Mouse (Mus musculus) hindbrain, embryonic 16.5 days (tissue): ENCODE measurements around the gene Hmx1. TPM values are rescaled to one million over a fixed set of nuclear protein-coding genes. Genes with fewer than 3 reads are reported as not detected.

Experiments used
- ATAC-seq: fragments of 200-750 bp; cut with Nextera tagmentation; 2 replicates; pipeline ENCODE4 v1.8.0; 2017; ENCODE audit warnings: moderate TSS enrichment, moderate library complexity
- H3K27ac ChIP-seq: fragments of 300-500 bp; sonication (generic); 2 replicates; pipeline ENCODE4 v1.5.1; 2014; ENCODE audit warnings: low read depth, mild to moderate bottlenecking, control low read depth, low read length, moderate library complexity
- H3K27me3 ChIP-seq: fragments of 300-500 bp; sonication (generic); replicated peaks from 2 replicates; pipeline ENCODE4 v1.6.1; 2014; ENCODE audit warnings: low read length; ENCODE audit not compliant: control insufficient read depth, insufficient read depth
- H3K36me3 ChIP-seq: fragments of 300-500 bp; sonication (generic); 2 replicates; pipeline ENCODE4 v1.6.1; 2014; ENCODE audit warnings: mild to moderate bottlenecking, low read length, moderate library complexity, mixed read lengths; ENCODE audit not compliant: control insufficient read depth, insufficient read depth
- H3K4me1 ChIP-seq: fragments of 300-500 bp; sonication (generic); 2 replicates; pipeline ENCODE4 v1.6.1; 2014; ENCODE audit warnings: low read depth, low read length; ENCODE audit not compliant: control insufficient read depth, insufficient read depth
- H3K4me2 ChIP-seq: fragments of 300-500 bp; sonication (generic); 2 replicates; pipeline ENCODE4 v1.6.1; 2014; ENCODE audit warnings: mild to moderate bottlenecking, low read length, control low read depth, moderate library complexity
- H3K4me3 ChIP-seq: fragments of 300-500 bp; sonication (generic); 2 replicates; pipeline ENCODE4 v1.5.1; 2014; ENCODE audit warnings: mild to moderate bottlenecking, low read length, control low read depth, moderate library complexity
- H3K9ac ChIP-seq: fragments of 300-500 bp; sonication (generic); 2 replicates; pipeline ENCODE4 v1.6.1; 2014; ENCODE audit warnings: low read depth, mild to moderate bottlenecking, control low read depth, low read length, moderate library complexity
- H3K9me3 ChIP-seq: fragments of 300-500 bp; sonication (generic); 2 replicates; pipeline ENCODE4 v1.6.1; 2014; ENCODE audit warnings: mild to moderate bottlenecking, low read length, moderate library complexity; ENCODE audit not compliant: control insufficient read depth
- WGBS: fragments of 180-500 bp; shearing (Covaris S2); extraction: QIAGEN DNeasy Blood & Tissue Kit; methylation state at CpG from one replicate; pipeline ENCODE4 v1.1.7; 2014; 5-methylcytosine and 5-hydroxymethylcytosine counted together
- polyA plus RNA-seq: library from polyadenylated mRNA; unstranded; fragments of >200 nt; fragmentation: Nextera tagmentation; extraction: Ambion mirVana; gene quantifications from 2 replicates; pipeline ENCODE4 v1.2.1, GENCODE M21; 2015

Hmx1 gene
- polyA plus RNA-seq: 0.10 TPM in 1 of 2 replicates, not detected in the other

DNA sequence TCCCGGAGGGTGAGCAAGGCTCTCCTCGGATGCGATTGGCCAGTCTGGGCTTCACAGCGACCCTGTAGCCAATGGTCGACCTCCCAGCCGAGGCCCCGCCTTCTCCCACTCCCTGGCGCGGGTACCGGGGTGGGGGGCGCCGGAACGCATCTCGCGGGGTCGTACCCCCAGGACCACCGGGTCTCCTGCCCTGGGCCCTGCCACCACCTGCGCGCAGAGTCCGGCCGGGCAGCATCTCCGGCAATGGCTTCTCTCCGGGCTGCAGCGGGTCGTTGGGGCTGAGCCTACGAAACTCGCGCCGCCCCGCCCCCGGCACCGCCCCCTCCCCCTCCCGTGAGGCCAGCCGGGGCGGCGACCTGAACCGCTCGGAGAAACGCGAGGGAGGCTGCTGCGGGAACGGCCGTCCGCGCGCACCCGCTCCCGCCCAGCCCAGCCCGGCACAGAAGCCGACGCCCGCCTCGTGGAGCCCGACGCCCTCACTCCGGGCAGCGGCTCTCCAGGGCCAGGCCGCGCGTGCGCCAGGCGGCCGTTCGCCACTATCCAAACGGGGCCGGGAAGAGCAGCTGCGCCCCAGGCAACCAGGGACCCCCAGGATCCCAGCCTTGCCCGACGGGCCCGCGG is at the start of gene Hmx1:
Gene Hmx1 (plus strand): TSS at position 618 of the 621 bp plus-strand sequence.
- Histone ChIP-seq H3K9ac (peak within 1 kb of the TSS; percentile 32; the same call in 1 of the 2 replicates), H3K4me2 (peak within 1 kb of the TSS; percentile 55), H3K36me3 (no peaks in the 10 kb centered on the region), H3K27ac (no peak within 1 kb of the TSS), H3K9me3 (no peaks in the 10 kb centered on the region; the same call in 1 of the 2 replicates), H3K4me1 (peaks cover 18% of the 10 kb centered on the region), H3K27me3 (peaks cover 96% of the 10 kb centered on the region), H3K4me3 (peak within 1 kb of the TSS; percentile 46)
- peak; percentile 85 for ATAC-seq
- WGBS: under 1% methylated on average over 50 of the region's 71 CpGs

DNA sequence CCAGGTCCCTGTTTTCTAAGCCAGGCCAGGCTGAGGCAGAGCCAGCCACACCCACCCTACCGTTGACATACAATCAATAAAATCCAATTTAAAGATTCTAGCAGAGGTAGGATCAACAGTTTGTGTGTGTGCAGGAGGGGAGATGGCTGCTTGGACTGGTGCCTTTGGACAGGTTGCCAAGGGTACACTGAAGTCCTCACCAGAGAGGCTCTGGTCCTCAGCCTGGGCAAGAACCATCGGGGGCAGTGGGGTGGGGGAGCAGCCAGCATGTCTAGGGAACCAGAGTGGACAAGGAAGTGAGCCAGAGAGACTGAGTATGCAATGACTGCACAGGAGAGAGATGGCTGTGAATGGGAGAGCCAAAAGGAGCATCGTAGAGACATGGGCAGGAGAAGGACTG is 43.8 kb upstream of the Hmx1 start:
- Histone ChIP-seq H3K4me2 (no peak overlapping the region), H3K9me3 (no peaks in the 10 kb centered on the region), H3K9ac (no peak overlapping the region), H3K4me3 (no peak overlapping the region), H3K27ac (no peak overlapping the region), H3K4me1 (no peaks in the 10 kb centered on the region), H3K27me3 (0 out of 2 replicates have a peak, but pooled peaks cover 2% of the 10 kb centered on the region), H3K36me3 (no peaks in the 10 kb centered on the region)
- no peak for ATAC-seq
- WGBS: 76% methylated on average over 3 of the region's 3 CpGs

DNA sequence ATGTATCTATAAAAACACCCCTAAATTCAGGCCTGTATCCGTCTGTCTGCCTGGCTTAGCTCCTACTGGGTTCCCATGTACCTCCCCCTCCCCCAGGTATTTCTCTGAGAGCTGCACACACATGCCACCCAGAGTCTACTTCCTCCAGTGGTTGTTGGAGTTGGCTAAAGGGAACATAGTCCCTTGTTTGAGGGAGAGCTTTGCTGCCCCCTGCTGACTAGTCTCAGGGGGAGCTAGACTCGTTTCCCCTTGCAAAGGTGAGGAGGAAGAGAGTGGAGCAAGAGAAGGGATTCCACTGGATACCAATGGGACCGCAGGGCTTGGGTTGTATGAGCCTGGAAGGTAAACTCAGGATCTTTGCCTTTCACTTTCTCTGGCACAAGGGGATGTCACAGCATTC is 40.1 kb upstream of the Hmx1 start:
- Histone ChIP-seq H3K27me3 (0 out of 2 replicates have a peak, but pooled peaks cover 2% of the 10 kb centered on the region), H3K9me3 (no peaks in the 10 kb centered on the region), H3K4me1 (no peaks in the 10 kb centered on the region), H3K27ac (no peak overlapping the region), H3K9ac (no peak overlapping the region), H3K4me2 (no peak overlapping the region), H3K36me3 (no peaks in the 10 kb centered on the region), H3K4me3 (no peak overlapping the region)
- 26% methylated on average over 3 of the region's 3 CpGs for WGBS
- peak; percentile 87 for ATAC-seq

DNA sequence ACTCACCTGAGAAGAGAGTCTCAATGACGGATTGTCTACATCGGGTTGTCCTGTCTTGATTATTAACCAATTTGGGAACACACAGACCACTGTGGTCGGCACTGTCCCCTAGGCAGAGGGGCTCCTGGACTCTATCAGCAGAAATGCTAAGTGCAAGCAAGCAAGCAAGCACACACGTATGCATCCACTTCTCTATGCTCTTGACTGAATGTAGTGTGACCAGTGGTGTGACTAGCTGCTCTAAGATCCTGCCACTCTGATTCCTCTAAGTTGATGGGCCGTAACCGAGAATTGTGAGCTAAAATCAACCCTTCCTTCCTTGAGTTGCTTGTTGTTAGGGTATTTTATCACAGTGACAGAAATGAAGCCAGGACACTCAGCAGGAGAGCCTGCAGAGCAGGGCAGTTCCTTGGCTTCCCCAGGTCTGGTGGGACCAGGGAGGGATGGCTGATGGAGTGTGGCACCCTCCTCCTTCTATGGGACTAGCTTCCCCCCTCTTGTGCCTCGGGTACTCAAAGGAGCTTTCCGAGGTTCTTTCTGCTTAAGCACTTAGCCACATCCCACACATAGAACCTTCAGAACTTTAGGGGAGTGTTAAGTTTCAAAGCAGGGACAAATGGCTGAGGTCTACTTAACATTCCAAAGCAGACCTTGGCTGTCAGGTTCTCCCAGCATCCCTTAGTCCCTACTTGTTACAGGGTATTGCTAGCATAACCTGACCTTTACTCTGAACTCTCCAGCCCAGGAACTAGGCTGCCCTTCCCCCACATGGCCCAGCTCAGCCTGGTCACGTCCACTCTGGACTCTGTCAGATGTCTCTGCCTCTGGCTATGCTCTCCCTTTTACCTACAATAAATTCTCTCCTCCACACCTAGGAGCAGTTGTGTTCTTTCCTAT is 31.1 kb upstream of the Hmx1 start:
- Histone ChIP-seq H3K9me3 (no peaks in the 10 kb centered on the region), H3K4me2 (no peak overlapping the region), H3K4me3 (no peak overlapping the region), H3K36me3 (no peaks in the 10 kb centered on the region), H3K9ac (no peak overlapping the region), H3K27ac (no peak overlapping the region), H3K4me1 (no peaks in the 10 kb centered on the region), H3K27me3 (no peaks in the 10 kb centered on the region)
- no peak for ATAC-seq
- 63% methylated on average over 9 of the region's 9 CpGs for WGBS

DNA sequence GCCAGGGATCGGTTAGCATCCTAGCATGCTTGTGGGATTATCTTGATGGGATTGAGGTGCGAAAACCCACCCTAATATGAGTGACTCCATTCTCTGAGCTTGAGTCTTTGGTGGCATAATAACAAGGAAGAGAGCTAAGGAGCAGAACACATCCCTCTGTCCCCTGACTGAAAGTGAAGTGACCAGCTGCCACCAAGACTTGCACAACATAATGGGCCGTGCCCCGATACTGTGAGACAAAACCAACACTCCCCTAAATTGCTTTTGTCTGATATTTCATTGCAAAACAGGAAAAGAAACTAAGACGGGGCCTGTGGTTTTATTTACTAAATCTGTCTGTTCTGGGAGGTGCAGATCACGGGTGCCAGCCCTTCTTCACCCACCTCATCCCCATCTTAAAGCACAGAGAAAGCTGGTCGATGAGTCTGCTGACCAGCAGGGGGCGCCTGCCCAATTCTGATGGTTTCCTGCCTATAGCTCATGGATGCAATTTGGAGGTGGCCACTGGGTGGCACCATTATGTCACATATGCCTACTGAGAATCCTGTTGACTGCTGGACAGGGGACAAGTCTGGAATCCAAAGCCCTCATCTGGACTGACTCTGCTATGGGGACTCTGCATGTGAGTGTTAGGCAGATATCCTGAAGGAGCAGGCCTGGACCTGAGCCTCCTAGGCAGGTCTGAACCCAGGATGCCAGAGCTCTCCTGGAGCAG is 27.2 kb upstream of the Hmx1 start:
- 46% methylated on average over 8 of the region's 8 CpGs for WGBS
- H3K9ac ChIP-seq: no peak overlapping the region
- H3K4me3 ChIP-seq: no peak overlapping the region
- no peaks in the 10 kb centered on the region for H3K4me1 ChIP-seq
- H3K4me2 ChIP-seq: no peak overlapping the region
- H3K9me3 ChIP-seq: no peaks in the 10 kb centered on the region
- no peaks in the 10 kb centered on the region for H3K36me3 ChIP-seq
- no peak overlapping the region for H3K27ac ChIP-seq
- no peaks in the 10 kb centered on the region for H3K27me3 ChIP-seq
- ATAC-seq: peak; percentile 83

DNA sequence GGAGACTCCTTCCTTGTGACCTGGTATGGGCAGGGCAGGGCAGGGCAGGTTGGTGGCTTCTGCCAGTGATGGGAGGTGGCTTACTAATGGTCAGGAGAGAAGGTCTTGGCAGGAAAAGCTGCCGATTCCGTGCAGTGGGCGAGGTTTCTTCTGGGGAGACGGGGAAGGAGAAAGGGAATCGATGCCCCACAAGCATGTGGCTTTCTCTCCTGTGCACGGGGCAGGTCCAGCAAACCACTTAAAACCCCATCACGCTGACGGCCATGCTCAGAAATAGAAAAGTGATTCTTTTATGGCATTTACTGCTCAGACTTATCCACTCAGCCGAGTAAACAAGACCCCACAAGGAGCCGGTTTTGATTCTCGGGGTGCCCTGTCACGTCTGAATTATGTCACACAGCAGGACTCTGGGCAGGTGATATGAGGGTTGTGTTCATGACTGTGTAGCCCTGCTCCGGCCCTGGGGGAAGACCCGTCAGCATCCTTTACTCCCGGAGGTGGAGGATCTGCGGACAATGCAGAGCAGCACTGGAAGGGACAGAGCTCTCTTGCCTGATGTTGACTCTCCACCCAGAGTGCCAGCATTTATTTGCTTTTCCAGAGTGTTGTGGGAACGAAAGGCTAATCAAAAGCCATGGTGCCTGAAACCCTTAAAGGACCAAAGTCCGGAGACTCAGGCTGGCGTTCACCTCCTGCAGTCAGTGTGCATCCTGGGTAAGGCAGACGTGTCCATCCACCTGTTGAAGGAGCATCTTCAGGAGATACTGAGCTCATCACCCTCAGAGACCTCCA is 22.5 kb upstream of the Hmx1 start:
- Histone ChIP-seq H3K27ac (no peak overlapping the region), H3K9ac (no peak overlapping the region), H3K36me3 (no peaks in the 10 kb centered on the region), H3K4me2 (no peak overlapping the region), H3K27me3 (no peaks in the 10 kb centered on the region), H3K4me3 (no peak overlapping the region), H3K9me3 (no peaks in the 10 kb centered on the region), H3K4me1 (no peaks in the 10 kb centered on the region)
- no peak for ATAC-seq
- WGBS: 78% methylated on average over 20 of the region's 20 CpGs

DNA sequence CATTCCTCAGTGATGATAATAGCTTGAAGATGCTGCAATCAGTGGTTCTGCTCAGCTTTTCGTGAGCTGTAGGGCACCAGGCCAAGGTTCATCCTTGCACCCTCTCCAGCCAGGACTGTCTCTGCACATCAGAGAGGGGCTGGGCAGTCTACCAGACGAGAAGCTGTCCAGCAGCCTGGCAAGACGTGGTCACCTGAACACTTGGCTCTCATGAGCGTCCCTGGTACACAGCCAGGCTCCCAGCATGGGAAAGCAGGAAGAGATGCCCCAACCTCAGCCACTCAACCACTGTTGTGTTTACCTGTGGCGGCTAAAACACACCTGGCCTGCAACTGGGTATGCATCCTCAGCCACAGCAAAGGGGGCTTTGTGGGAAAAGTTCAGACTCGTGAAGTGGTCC is 20.0 kb upstream of the Hmx1 start:
- no peak overlapping the region for H3K9ac ChIP-seq
- 84% methylated on average over 6 of the region's 6 CpGs for WGBS
- no peak overlapping the region for H3K27ac ChIP-seq
- no peaks in the 10 kb centered on the region for H3K4me1 ChIP-seq
- ATAC-seq: no peak
- no peaks in the 10 kb centered on the region for H3K9me3 ChIP-seq
- H3K4me2 ChIP-seq: no peak overlapping the region
- no peaks in the 10 kb centered on the region for H3K27me3 ChIP-seq
- no peak overlapping the region for H3K4me3 ChIP-seq
- no peaks in the 10 kb centered on the region for H3K36me3 ChIP-seq

DNA sequence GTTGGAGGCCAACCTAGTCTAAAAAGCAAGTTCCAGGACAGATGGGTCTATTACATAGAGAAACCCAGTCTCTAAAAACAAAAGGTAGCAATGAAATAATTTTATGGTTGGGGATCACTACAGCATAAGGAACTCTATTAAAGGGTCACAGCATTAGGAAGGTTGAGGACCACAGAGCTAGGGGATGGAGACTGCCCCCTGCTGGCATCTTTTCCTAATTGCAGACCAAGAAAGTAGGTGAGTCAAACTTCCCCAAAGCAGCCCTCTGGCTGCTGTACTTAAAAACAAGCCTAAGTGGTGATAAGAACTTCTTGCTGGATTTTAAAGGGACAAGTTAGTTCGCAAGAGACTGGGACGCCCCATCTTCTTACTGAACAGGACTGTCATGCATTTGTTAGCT is 9.8 kb upstream of the Hmx1 start:
- 44% methylated on average over 2 of the region's 2 CpGs for WGBS
- ATAC-seq: no peak
- peaks cover 74% of the 10 kb centered on the region for H3K27me3 ChIP-seq

More for the DNA sequence above, 9.8 kb upstream of the Hmx1 start:
- no peaks in the 10 kb centered on the region for H3K9me3 ChIP-seq
- no peak overlapping the region for H3K4me3 ChIP-seq
- H3K9ac ChIP-seq: no peak overlapping the region
- H3K4me2 ChIP-seq: no peak overlapping the region
- no peak overlapping the region for H3K27ac ChIP-seq
- no peaks in the 10 kb centered on the region for H3K4me1 ChIP-seq
- H3K36me3 ChIP-seq: no peaks in the 10 kb centered on the region
